Mouse (Mus musculus) heart, adult 9 months (tissue): Measurements from ENCODE around the gene Ankrd13d.

Source experiments
- DNase-seq, 2 experiments: peaks; one replicate each; pipeline ENCODE4 v3.0.0; 2022; ENCODE audit warnings: low spot score in 2 of 2

Ankrd13d gene

GRCm38 (mm10) chr19:4301735-4302651 lies 19.1 kb upstream of the Ankrd13d start:
- peak; percentile 56 to 77 for DNase-seq

- no peak for DNase-seq
These were observed 18.2 kb upstream of the Ankrd13d start for GRCm38 (mm10) chr19:4300852-4301734.

- DNase-seq, result peak; percentile 43 to 70
These were observed 17.4 kb upstream of the Ankrd13d start for GRCm38 (mm10) chr19:4300271-4300704.

- DNase-seq, result no peak
These were observed 16.8 kb upstream of the Ankrd13d start for GRCm38 (mm10) chr19:4299574-4300270.

- DNase-seq, result no peak
These were observed 16.2 kb upstream of the Ankrd13d start for GRCm38 (mm10) chr19:4299126-4299525.

- no peak for DNase-seq
These were observed 15.6 kb upstream of the Ankrd13d start for GRCm38 (mm10) chr19:4298322-4299121.

GRCm38 (mm10) chr19:4297851-4298250 lies 14.9 kb upstream of the Ankrd13d start:
- no peak for DNase-seq

- no peak for DNase-seq
These were observed 13.7 kb upstream of the Ankrd13d start for GRCm38 (mm10) chr19:4296611-4297010.

GRCm38 (mm10) chr19:4295391-4295790 lies 12.5 kb upstream of the Ankrd13d start:
- no peak for DNase-seq

GRCm38 (mm10) chr19:4294381-4295097 lies 11.6 kb upstream of the Ankrd13d start:
- peak; percentile 82 to 89 for DNase-seq

- no peak for DNase-seq
These were observed 8.2 kb upstream of the Ankrd13d start for GRCm38 (mm10) chr19:4291161-4291560.

- DNase-seq, result no peak
These were observed 7.8 kb upstream of the Ankrd13d start for GRCm38 (mm10) chr19:4290749-4291148.

- peak in 1 of 2 experiments; percentile 28 for DNase-seq
These were observed 716 bp upstream of the Ankrd13d start for GRCm38 (mm10) chr19:4283653-4284052.

- no peak for DNase-seq
These were observed 2.5 kb downstream of the Ankrd13d start for GRCm38 (mm10) chr19:4280425-4280824.

- DNase-seq, result no peak
These were observed 3.5 kb downstream of the Ankrd13d start for GRCm38 (mm10) chr19:4279487-4279886.

- no peak for DNase-seq
These were observed 12.0 kb downstream of the Ankrd13d start for GRCm38 (mm10) chr19:4270972-4271371.

GRCm38 (mm10) chr19:4270187-4270586 lies 12.8 kb downstream of the Ankrd13d start:
- DNase-seq, result no peak

- DNase-seq, result peak; percentile 60 to 63
These were observed 14.2 kb downstream of the Ankrd13d start, which contains the start of gene Ssh3 for GRCm38 (mm10) chr19:4268566-4269361. Gene Ssh3 (minus strand): TSS chr19:4269180.

GRCm38 (mm10) chr19:4265956-4266355 lies 17.0 kb downstream of the Ankrd13d start:
- no peak for DNase-seq
